Mouse (Mus musculus) E14TG2a.4 (cell line): ENCODE data around the gene Nceh1.
"Not testable (repeated sequence)": the region's sequence is repeated elsewhere in the genome, so short reads cannot be mapped to it uniquely, and the experiment has no call there.

Source experiments
- H3K27me3 ChIP-seq: 2 replicates; pipeline ENCODE4 v1.6.1; 2014; ENCODE audit warnings: low read length, control low read depth; ENCODE audit not compliant: insufficient read depth
- H3K36me3 ChIP-seq: 2 replicates; pipeline ENCODE4 v1.6.1; 2014; ENCODE audit warnings: low read length, control low read depth; ENCODE audit not compliant: insufficient read depth
- H3K4me1 ChIP-seq: replicated peaks from 2 replicates; pipeline ENCODE4 v1.6.1; 2014; ENCODE audit warnings: low read depth, low read length, control low read depth
- H3K4me3 ChIP-seq: replicated peaks from 2 replicates; pipeline ENCODE4 v1.5.1; 2014; ENCODE audit warnings: mild to moderate bottlenecking, low read length
- H3K9me3 ChIP-seq: 2 replicates; pipeline ENCODE4 v1.6.1; 2014; ENCODE audit warnings: low read length, control low read depth
- CTCF ChIP-seq: conservative IDR thresholded peaks from 2 replicates; pipeline ENCODE4 v1.5.1; 2014; ENCODE audit warnings: low read length
- NANOG ChIP-seq: IDR thresholded peaks from 2 replicates; pipeline ENCODE4 v1.6.1; 2014; ENCODE audit warnings: borderline replicate concordance, low read length, mixed read lengths
- POU5F1 ChIP-seq: IDR thresholded peaks from 2 replicates; pipeline ENCODE4 v1.6.1; 2014; ENCODE audit warnings: low read length, borderline replicate concordance

Nceh1 gene

DNA sequence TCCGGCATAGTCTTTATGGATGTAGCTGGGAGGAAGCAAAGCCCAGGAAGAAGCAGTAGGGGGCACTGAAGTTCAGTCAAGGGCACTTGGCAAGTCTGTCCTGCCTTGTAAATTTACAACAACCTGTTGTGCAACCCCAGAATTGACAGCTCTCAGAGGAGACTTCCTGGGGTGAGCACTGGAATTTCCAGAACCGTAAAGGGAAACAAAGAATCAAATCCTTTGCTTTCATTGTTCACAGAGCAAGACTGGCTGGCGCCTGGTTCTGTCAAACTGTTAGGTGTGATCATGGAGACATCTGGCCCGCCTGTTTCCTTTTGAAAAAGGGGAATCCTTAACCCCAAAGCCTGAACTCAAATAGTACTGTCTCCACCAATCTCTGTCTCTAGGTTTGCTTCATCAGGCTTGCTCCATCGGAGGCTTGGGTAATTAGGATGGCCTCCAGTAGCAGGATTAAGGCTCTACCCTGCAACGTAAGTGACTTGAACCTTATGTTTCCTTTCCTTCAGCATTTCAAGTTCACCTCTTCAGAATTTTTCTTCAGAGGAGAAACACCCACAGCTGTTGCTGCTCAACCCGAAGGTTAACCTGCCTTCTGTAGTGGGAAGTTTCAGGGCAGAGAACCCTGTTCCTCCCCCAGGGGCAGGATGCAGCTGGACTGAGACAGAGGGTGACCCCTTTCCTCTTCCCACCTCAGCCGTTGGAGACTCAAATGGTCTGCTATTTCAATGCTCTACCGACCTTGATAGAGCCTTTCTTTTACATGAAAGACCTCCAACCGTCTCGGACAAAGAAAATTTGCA is 87.6 kb downstream of the Nceh1 start:
- Histone ChIP-seq H3K9me3 (no peaks in the 10 kb centered on the region), H3K27me3 (no peaks in the 10 kb centered on the region), H3K4me3 (peak overlapping the region; percentile 20; the same call in 1 of the 2 replicates), H3K4me1 (peaks cover 32% of the 10 kb centered on the region), H3K36me3 (no peaks in the 10 kb centered on the region)
- 0 out of 2 replicates have a peak, but pooled peaks have one; percentile 7 for TF ChIP-seq CTCF
- TF ChIP-seq NANOG = no peak

DNA sequence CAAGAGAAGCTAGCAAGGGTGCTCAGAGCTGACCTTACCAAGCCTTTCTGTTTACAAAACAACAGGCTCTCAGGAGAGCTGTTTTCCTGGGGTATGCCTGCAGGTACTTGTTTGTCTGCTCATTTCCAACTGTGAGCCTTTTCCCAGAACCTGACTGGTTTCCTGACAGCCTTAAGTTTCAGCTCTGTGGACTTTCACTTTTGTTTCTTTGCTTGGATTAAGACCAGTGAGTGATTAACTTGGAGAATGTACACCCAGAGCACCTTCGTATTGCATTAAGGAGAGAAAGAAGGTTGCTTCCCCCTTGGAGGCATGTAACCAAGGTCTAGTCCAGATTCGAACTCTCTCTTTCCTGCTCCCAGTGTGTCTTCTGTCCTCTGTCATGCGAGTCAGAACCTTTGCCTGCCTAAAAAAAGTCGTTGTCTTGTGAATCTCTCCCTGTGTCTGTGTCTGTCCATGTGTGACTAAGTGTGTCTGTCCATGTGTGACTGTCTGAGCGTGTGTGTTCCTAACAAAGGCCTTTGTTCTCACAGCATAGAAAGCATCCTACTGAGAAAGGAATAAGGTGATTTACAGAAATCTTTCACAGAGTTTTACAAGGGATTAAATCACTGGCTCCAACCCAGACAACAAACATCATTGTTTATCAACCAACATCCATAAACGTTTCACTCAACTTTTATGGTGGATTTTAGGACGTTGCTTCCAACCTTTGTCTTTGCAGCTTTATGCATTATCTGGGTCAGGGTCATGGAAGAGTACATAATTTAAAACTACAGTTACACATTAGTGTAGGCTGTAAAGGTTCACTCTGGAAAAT is 90.4 kb downstream of the Nceh1 start:
- Histone ChIP-seq H3K36me3 (no peaks in the 10 kb centered on the region), H3K9me3 (no peaks in the 10 kb centered on the region), H3K4me1 (peaks cover 27% of the 10 kb centered on the region), H3K4me3 (no peak overlapping the region), H3K27me3 (no peaks in the 10 kb centered on the region)
- TF ChIP-seq POU5F1 (no peak), NANOG (no peak), CTCF (no peak)

DNA sequence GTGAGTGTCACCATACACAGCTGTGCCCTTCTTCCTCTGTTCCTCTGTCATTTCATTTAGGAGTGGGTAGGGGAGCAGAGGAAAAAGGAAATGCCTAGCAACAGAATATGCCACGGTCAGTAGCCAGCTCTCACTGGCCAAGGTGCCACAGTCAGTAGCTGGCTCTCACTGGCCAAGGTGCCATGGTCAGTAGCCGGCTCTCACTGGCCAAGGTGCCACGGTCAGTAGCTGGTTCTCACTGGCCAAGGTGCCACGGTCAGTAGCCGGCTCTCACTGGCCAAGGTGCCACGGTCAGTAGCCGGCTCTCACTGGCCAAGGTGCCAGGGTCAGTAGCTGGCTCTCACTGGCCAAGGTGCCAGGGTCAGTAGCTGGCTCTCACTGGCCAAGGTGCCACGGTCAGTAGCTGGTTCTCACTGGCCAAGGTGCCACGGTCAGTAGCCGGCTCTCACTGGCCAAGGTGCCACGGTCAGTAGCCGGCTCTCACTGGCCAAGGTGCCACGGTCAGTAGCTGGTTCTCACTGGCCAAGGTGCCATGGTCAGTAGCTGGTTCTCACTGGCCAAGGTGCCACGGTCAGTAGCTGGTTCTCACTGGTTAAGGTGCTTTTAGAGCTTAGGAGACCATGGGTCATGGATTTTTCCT is 96.6 kb downstream of the Nceh1 start:
- H3K4me3 ChIP-seq, H3K9me3 ChIP-seq, H3K36me3 ChIP-seq: not testable (repeated sequence)
- H3K4me1 ChIP-seq = peaks cover 35% of the 10 kb centered on the region
- H3K27me3 ChIP-seq = peaks cover 31% of the 10 kb centered on the region

DNA sequence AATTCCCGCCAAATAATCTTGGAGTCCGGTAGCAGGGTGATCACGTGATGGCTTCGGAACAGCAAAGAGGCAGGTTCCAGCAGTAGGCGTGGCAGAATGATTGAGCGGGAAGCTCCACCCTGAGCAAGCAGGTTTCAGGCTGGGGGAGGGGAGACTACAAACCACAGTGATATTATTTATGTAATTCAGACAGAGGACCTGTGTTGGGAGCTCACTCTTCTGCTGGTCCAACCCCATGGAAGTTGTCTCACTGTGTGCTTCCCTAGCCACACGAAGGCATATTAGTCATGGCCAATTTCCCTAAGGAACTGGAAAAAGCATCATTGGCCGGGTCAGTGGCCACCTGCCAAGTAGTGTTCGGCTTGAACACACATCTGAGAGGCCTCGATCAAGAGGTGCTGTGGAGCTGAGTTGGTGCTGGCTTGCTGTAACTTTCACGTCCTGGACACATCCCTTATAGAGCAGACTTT is 97.5 kb downstream of the Nceh1 start:
- H3K4me1 ChIP-seq = peaks cover 35% of the 10 kb centered on the region
- H3K36me3 ChIP-seq = no peaks in the 10 kb centered on the region
- TF ChIP-seq POU5F1 (no peak), CTCF (no peak), NANOG (no peak)
- peaks cover 31% of the 10 kb centered on the region for H3K27me3 ChIP-seq
- no peaks in the 10 kb centered on the region for H3K9me3 ChIP-seq
- H3K4me3 ChIP-seq = no peak overlapping the region

DNA sequence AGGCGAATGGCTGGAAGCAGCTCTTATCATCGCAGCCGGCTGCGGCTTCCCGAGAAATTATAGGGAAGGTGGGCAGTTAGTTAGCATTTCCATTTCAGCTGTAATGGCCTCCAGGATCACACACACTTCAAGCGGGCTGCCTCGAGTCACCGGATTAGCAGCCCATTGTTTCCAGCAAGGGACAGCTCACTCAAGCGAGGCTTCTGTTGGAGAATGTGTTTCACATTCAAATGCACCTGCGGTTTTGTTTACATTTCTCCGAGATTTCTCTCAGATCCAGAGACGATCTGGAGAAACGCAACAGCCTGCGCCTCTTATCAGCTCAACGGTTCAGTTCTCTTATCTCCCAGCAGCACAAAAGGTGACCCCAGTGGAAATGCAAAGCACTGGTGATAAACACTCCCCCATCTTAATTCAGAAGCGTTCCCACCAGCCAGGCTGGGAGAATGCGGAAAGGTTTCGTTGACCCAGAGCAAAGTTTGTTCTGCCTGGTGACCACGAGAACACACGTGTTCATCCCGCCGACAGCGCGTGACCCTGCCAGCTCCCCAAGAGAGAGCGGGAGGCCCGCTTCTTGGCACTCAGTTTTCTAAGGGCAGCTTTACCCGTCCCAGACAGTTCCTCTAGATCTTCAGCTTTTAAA is 100.4 kb downstream of the Nceh1 start:
- no peaks in the 10 kb centered on the region for H3K36me3 ChIP-seq
- no peak for TF ChIP-seq NANOG
- no peak for TF ChIP-seq CTCF
- no peak for TF ChIP-seq POU5F1
- no peaks in the 10 kb centered on the region for H3K9me3 ChIP-seq
- H3K4me1 ChIP-seq = peaks cover 35% of the 10 kb centered on the region
- H3K27me3 ChIP-seq = peaks cover 39% of the 10 kb centered on the region
- H3K4me3 ChIP-seq = peak overlapping the region; percentile 51

DNA sequence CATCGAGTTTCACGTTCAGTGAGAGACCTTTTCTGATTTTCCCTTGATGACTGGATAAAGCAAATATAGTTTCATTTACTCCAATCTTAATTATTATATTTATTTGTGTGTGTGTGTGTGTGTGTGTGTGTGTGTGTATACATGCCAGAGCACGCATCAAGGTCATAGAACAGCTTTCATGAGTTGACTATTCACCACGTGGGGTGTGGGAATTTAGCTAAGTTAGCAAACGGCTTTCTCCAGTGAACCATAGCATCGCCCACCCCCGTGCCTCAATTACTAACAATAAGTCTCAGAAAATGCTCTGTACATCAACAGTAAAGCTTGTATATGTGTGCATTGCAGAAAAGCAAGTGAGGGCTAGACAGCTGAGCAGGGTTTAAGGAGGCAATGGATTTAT is 101.0 kb downstream of the Nceh1 start:
- H3K9me3 ChIP-seq = no peaks in the 10 kb centered on the region
- H3K27me3 ChIP-seq = peaks cover 39% of the 10 kb centered on the region
- peaks cover 35% of the 10 kb centered on the region for H3K4me1 ChIP-seq
- no peaks in the 10 kb centered on the region for H3K36me3 ChIP-seq
- TF ChIP-seq NANOG (no peak), POU5F1 (no peak), CTCF (no peak)
- peak overlapping the region; percentile 51; the same call in 1 of the 2 replicates for H3K4me3 ChIP-seq

DNA sequence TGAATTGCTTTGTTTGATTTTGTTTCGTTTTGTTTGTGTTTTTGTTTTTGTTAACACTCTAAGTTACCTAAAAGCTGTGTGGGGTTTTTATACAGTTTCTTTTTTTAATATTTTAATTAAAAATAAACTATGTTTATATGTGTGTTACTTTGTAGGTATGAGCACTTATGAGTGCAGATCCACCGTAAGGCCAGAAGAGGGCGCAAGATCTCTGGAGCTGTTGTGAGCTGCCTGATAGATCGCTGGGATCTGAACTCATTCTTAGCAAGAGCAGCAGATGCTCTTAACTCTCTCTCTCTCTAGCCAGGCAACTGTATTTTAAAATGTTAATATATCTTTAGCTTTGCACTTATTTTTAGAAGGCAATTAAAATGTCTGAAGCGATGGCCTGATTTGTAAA is 101.5 kb downstream of the Nceh1 start:
- peaks cover 35% of the 10 kb centered on the region for H3K4me1 ChIP-seq
- H3K36me3 ChIP-seq = no peaks in the 10 kb centered on the region
- H3K9me3 ChIP-seq = no peaks in the 10 kb centered on the region
- peaks cover 39% of the 10 kb centered on the region for H3K27me3 ChIP-seq
- no peak overlapping the region for H3K4me3 ChIP-seq
- TF ChIP-seq POU5F1 (no peak), CTCF (peak; percentile 62), NANOG (no peak)

DNA sequence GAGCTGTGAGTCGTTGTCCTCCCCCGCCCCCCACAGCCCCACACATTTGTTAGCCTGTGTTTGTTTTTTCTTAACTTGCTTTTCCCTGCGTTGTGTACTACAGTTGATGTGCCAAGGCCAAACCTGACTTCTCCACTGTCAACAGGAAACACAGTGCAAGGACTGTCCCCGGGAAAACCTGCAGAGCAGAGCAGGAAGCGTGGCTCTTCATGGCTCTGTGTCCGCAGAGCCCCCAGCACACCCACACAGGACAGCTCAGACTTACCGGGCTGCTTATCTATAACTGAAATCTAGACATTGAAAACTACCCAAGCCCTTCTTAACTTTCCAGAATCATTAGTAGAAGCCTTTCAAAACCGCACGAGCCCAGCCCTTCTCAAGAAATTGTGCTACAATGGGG is 102.3 kb downstream of the Nceh1 start:
- H3K27me3 ChIP-seq = peaks cover 39% of the 10 kb centered on the region

More for the DNA sequence above, 102.3 kb downstream of the Nceh1 start:
- Histone ChIP-seq H3K9me3 (no peaks in the 10 kb centered on the region), H3K4me3 (no peak overlapping the region), H3K4me1 (peaks cover 34% of the 10 kb centered on the region), H3K36me3 (no peaks in the 10 kb centered on the region)
- TF ChIP-seq NANOG (no peak), POU5F1 (no peak), CTCF (no peak)
